Comparison of ENCODE assay signal across 13 mouse cellular contexts in the genomic region with DNA sequence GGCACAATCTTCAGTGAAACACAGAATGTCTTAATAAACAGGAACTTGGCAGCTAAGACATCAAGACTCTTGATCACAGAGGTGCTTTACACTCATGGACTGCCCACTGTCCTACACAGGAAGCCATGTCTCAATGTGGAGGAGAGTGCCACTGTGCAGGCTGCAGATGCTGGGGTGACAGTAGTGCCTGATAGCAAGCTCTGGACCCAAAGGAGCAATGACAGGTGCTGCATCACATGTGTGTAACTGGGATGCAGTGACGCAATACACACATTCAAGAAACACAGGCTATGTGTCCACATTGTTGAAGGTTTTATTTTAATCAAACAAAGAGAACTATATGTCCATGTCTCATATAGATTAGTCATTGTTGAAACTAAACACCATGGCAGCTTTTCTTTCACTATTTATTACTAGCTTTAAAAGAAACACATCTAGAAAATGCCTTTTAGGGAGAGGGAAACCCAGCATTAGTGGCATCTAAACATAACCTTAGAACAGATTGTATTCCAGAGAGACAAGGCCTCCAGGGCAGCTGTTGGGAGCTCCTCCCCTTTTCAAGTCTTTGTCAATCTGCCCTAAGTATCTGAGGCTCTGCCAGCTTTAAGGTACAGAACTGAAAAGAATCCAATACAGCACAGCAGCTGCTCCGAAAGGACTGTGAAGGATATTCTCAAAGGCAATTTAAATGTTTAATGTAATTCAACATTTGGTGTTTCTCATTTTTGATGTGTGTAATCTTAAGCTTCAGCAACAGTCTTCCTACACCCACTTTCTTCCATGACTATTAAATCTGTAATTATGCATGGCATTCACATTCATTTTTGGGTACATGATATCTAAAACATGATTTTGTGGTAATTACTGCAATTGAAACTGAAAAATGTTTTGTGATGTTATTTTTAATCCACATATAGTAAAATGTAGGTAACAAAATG.
DNase-seq lines count a peak whose midpoint lies in the region; ATAC-seq lines count a peak whose summit lies in the region.
"Had no signal": no experiment of that assay in that cellular context is flagged by ENCODE, and none has a peak within 500 bp of the region (broad histone marks: within the 10 kb centered on the region; RNA-seq: fewer than 3 reads in every experiment).

No protein-coding gene starts in this region.

- H3K4me1 ChIP-seq in neural tube, embryonic 12.5 days = no peaks in the 10 kb centered on the region
- peaks cover 6% of the 10 kb centered on the region for H3K4me1 ChIP-seq in hindbrain, embryonic 16.5 days (ENCODE audit: control insufficient read depth, insufficient read depth, low read depth, low read length)
- no peaks in the 10 kb centered on the region for H3K4me1 ChIP-seq in neural tube, embryonic 14.5 days (ENCODE audit: control insufficient read depth, insufficient read depth, low read length)

- no peaks in the 10 kb centered on the region for H3K36me3 ChIP-seq in neural tube, embryonic 12.5 days
- H3K36me3 ChIP-seq in hindbrain, embryonic 16.5 days (ENCODE audit: control insufficient read depth, insufficient read depth, low read length) = no peaks in the 10 kb centered on the region
- H3K36me3 ChIP-seq in neural tube, embryonic 14.5 days (ENCODE audit: control insufficient read depth, insufficient read depth, low read length) = no peaks in the 10 kb centered on the region
- H3K36me3 ChIP-seq: G1E had no signal

- no peaks in the 10 kb centered on the region for H3K9me3 ChIP-seq in neural tube, embryonic 12.5 days
- H3K9me3 ChIP-seq in hindbrain, embryonic 16.5 days (ENCODE audit: control insufficient read depth, low read length) = no peaks in the 10 kb centered on the region
- no peaks in the 10 kb centered on the region for H3K9me3 ChIP-seq in neural tube, embryonic 14.5 days (ENCODE audit: control insufficient read depth, low read length)
- H3K9me3 ChIP-seq: G1E had no signal

- 61% methylated on average over 2 of the region's 2 CpGs for WGBS in neural tube, embryonic 12.5 days
- WGBS in hindbrain, embryonic 16.5 days = 56% methylated on average over 2 of the region's 2 CpGs
- 46% methylated on average over 2 of the region's 2 CpGs for WGBS in neural tube, embryonic 14.5 days

- H3K4me3 ChIP-seq in neural tube, embryonic 12.5 days = no peak overlapping the region
- no peak overlapping the region for H3K4me3 ChIP-seq in hindbrain, embryonic 16.5 days (ENCODE audit: low read length)
- H3K4me3 ChIP-seq in neural tube, embryonic 14.5 days (ENCODE audit: low read depth, low read length) = no peak overlapping the region

- no peak overlapping the region for H3K4me2 ChIP-seq in neural tube, embryonic 12.5 days (replicated peaks)
- H3K4me2 ChIP-seq in hindbrain, embryonic 16.5 days (ENCODE audit: low read length) = no peak overlapping the region
- H3K4me2 ChIP-seq in neural tube, embryonic 14.5 days (ENCODE audit: low read depth, low read length) = no peak overlapping the region

- H3K27ac ChIP-seq in neural tube, embryonic 12.5 days = no peak overlapping the region
- no peak overlapping the region for H3K27ac ChIP-seq in hindbrain, embryonic 16.5 days (ENCODE audit: low read depth, low read length)
- H3K27ac ChIP-seq in neural tube, embryonic 14.5 days (ENCODE audit: low read depth, low read length) = 0 out of 2 replicates have a peak overlapping the region, but pooled peaks have one; percentile 23

- DNase-seq in frontal cortex, postnatal 25 days (ENCODE audit: low spot score in 2 of 2) = no peak
- no peak for DNase-seq in neural tube, embryonic 10.5 days (ENCODE audit: extremely low spot score, low spot score)
- no peak for DNase-seq in cerebellum, adult 9-11 months
- DNase-seq in heart, adult 8-10 months (ENCODE audit: low spot score) = no peak
- DNase-seq: heart, adult 11 months; heart, postnatal 4 days; lung, postnatal 10 days; thymus, adult 2 months had no signal

- peak; percentile 60 for ATAC-seq in frontal cortex, adult (ENCODE audit: low TSS enrichment)
- peak; percentile 72 for ATAC-seq in neural tube, embryonic 12.5 days (ENCODE audit: low FRiP score, low read depth)
- peak; percentile 57 for ATAC-seq in hindbrain, embryonic 16.5 days
- peak; percentile 58 for ATAC-seq in neural tube, embryonic 14.5 days (ENCODE audit: low read depth)

- no peak overlapping the region for H3K9ac ChIP-seq in neural tube, embryonic 12.5 days
- no peak overlapping the region for H3K9ac ChIP-seq in hindbrain, embryonic 16.5 days (ENCODE audit: low read depth, low read length)
- no peak overlapping the region for H3K9ac ChIP-seq in neural tube, embryonic 14.5 days (replicated peaks; ENCODE audit: low read depth, low read length)

- H3K27me3 ChIP-seq in neural tube, embryonic 12.5 days (replicated peaks) = no peaks in the 10 kb centered on the region
- no peaks in the 10 kb centered on the region for H3K27me3 ChIP-seq in hindbrain, embryonic 16.5 days (replicated peaks; ENCODE audit: control insufficient read depth, insufficient read depth, low read length)
- no peaks in the 10 kb centered on the region for H3K27me3 ChIP-seq in neural tube, embryonic 14.5 days (ENCODE audit: control insufficient read depth, insufficient read depth, low read length)
